Mouse (Mus musculus) stomach, adult 2 months (tissue): ENCODE data around the gene Gsc. TPM values are rescaled to one million over a fixed set of nuclear protein-coding genes. Genes with fewer than 3 reads are reported as not detected.

Experiments
- polyA plus RNA-seq: library from polyadenylated mRNA; depleted of rRNA; stranded (reverse); fragments of >200 nt; gene quantifications from 2 replicates; pipeline ENCODE4 v1.2.3, GENCODE M21; 2012; rRNA removed

The Gsc gene
- 0.16 and 1.0 TPM in 2 replicates for polyA plus RNA-seq

DNA sequence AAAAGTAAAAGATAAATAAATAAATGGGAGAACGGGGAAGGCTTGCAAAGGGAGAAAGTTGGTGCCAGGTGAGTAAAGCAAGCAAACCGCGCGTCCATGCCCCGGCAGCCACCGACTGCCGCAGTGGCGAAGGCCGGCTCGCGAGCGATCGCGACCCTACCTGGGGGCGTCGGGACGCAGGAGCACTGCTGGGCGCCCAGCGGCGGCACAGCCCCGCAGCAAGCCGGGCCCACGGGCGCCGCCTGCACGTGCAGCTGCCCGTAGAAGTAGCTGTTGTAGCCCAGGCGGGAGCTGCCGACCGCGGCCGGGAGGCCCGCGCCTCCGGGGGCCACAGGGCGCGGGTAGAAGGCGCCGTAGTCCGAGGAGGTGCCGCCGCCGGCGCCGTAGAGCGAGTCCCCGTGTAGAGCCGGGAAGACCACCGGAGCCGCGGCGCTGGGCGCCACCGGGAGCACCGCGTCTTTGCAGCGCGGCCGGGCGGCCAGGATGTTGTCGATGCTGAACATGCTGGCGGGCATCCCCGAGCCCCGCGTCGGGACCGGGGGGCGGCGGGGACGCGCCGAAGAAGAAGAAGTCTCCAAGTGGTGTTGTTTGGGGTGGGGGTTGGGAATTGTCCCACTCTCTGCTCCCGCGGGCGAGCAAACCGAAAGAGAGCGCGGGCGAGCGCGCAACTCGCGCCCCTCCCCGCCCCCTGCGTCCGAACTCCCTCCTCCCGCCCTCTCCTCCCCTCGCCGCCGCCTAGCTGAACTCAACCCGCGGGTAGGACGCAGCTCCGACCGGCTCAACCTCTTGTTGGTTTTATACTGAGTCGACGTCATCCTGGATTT is at the start of gene Gsc:
Gene Gsc (minus strand): TSS at position 730 of the 824 bp plus-strand sequence.

Other genes with a start within 250 kb of the Gsc start
- gene Serpina3g, start 237.1 kb downstream of the Gsc start, polyA plus RNA-seq: 1.2 TPM in 2 replicates
- gene Serpina3i, start 210.2 kb downstream of the Gsc start, polyA plus RNA-seq: 0.05 and 0.08 TPM in 2 replicates
- gene Serpina3j, start 158.8 kb downstream of the Gsc start, polyA plus RNA-seq: not detected in 2 replicates
- 0.50 TPM in 1 of 2 replicates, not detected in the other for gene Serpina3k, start 134.8 kb downstream of the Gsc start, polyA plus RNA-seq
- 0.03 and 0.08 TPM in 2 replicates for gene Serpina3m, start 134.8 kb downstream of the Gsc start, polyA plus RNA-seq
- gene Serpina3n, start 66.6 kb downstream of the Gsc start, polyA plus RNA-seq: 21.8 and 45.8 TPM in 2 replicates